Mouse (Mus musculus): ENCODE measurements around the gene Olfr373.
"Not testable (repeated sequence)": the region's sequence is repeated elsewhere in the genome, so short reads cannot be mapped to it uniquely, and the experiment has no call there.

The Olfr373 gene

GRCm38 (mm10) chr8:72082877-72083276 is at the start of gene Olfr373:
Gene Olfr373 (plus strand): TSS chr8:72083177.
- not testable (repeated sequence) for DNase-seq

GRCm38 (mm10) chr8:72040918-72041317 is 42.1 kb upstream of the Olfr373 start, which contains the start of gene Olfr372:
Gene Olfr372 (plus strand): TSS chr8:72041218.
- DNase-seq = not testable (repeated sequence)

GRCm38 (mm10) chr8:72042493-72042892 is 40.5 kb upstream of the Olfr373 start:
- DNase-seq = no peak

DNA sequence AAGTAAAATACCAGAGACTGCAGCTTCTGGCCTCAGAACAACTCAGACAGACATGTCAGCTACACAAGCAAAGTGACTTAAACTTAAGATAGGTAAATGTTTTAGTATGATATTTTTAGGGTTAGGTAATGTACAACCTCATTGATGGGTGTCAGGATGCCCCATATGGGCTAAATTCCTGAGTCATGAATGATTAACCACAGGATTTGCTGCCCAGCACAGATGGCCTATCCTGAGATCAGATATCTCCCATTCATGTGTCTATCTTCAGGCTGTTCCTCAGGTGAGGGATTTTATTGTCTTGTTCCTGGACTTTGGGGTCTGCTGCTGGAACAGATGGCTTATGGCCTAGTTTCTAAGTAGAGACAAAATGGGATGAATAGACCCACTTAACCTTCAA is 28.3 kb upstream of the Olfr373 start:
- DNase-seq = not testable (repeated sequence)

DNA sequence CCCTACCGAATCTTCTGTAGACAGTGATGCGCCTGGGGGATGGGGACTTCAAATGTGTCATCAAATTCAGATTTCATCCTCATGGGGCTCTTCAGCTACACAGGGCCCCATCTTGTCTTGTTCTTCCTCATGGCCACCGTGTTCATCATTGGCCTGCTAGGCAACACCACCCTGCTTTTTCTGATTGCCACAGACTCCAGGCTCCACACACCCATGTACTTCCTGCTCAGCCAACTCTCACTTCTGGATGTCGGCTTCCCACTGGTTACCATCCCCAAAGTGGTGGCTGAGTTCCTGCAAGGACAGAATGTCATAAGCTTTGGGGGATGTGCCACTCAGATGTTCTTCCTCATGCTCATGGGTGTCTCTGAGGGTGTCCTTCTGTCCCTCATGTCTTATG is 25.3 kb upstream of the Olfr373 start:
- DNase-seq = not testable (repeated sequence)

- not testable (repeated sequence) for DNase-seq
Observed at GRCm38 (mm10) chr8:72066819-72067399, 16.1 kb upstream of the Olfr373 start.

DNA sequence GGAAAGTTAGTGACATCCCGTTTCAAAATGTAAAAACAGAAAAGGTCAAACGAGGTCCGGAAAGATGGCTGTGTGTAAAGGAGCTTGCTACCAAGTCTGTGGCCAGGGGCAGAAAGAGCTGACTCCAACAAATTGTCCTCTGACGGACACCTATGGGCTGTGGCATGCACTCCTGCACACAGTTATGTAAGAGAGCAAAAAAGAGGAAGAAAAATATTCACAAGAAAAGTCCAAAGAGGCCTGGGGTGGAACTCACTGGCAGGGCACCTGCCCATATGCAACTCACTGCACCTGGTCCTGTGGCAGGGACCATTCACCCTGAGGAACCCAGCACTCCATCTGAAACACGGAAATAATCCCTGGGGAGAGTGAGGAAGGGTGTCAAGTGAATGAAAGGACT is 1.8 kb downstream of the Olfr373 start:
- no peak for DNase-seq

DNA sequence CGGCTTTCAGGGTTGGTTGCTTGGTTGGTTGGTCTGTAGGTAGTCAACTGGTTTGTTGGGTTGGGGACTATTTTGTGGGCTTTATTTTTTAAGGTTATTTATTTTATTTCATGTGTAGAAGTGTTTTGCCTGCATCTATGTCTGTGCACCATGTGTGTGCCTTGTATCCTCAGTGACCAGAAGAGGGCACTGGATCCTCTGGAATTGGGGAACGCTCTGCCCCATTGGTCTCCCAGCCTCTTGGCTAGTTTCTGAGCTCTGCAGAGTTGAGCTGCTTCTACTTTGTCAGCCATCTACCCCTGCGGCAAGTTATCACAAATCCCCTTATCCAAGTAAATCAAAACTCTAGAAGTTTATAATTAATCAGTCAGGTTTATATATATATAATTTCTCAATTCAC is 4.6 kb downstream of the Olfr373 start:
- not testable (repeated sequence) for DNase-seq

- not testable (repeated sequence) for DNase-seq
Observed at GRCm38 (mm10) chr8:72096721-72097120, 13.7 kb downstream of the Olfr373 start.

- peak; percentile 19 for DNase-seq
Observed at GRCm38 (mm10) chr8:72099377-72100103, 16.6 kb downstream of the Olfr373 start.

GRCm38 (mm10) chr8:72105165-72105564 is 22.2 kb downstream of the Olfr373 start:
- DNase-seq = no peak

DNA sequence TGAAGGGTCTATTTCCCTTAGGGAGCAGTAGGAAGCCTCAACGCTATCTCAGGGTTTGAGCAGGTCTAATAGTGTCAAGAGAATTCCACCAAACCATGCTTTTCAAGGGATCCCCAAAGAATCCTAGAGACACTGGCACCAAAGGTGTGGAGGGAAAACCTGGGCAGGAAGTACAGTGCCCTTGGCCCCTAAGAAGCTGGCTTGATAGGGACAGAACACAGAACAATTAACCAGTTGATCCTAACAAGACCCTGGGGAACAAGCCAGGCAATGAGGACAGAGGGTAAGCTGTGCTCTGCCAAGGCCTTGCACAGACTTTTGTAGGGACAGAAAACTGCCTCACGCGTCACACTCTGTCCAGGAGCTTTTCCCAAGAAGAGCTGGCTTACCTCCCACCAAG is 23.8 kb downstream of the Olfr373 start, which contains the start of gene Olfr374:
Gene Olfr374, plus strand, starts transcription at position 301 of the 400 bp plus-strand sequence.
- no peak for DNase-seq

DNA sequence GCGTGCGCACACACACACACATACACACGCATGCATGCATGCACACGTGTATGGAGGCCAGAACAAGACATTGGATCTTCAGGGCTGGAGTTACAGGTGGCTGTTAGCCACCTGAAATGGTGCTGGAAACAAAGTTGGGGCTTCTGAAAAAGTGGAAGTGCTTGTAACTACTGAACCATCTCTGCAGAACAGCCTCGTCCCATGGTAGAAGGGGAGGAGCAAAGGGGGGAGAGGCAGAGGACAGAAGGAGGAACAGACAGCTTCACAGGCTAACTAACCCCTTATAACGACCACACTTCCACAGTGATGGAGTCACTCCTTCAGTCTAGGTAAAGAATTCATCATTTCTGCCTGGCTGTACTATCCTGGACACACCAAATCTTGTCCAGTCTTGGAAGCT is 27.9 kb downstream of the Olfr373 start:
- DNase-seq = no peak

GRCm38 (mm10) chr8:72112486-72112885 is 29.5 kb downstream of the Olfr373 start:
- no peak for DNase-seq

GRCm38 (mm10) chr8:72115202-72115601 is 32.2 kb downstream of the Olfr373 start:
- DNase-seq = no peak

- no peak for DNase-seq
Observed at GRCm38 (mm10) chr8:72118616-72119015, 35.6 kb downstream of the Olfr373 start.

- not testable (repeated sequence) for DNase-seq
Observed at GRCm38 (mm10) chr8:72121486-72121885, 38.5 kb downstream of the Olfr373 start.

DNA sequence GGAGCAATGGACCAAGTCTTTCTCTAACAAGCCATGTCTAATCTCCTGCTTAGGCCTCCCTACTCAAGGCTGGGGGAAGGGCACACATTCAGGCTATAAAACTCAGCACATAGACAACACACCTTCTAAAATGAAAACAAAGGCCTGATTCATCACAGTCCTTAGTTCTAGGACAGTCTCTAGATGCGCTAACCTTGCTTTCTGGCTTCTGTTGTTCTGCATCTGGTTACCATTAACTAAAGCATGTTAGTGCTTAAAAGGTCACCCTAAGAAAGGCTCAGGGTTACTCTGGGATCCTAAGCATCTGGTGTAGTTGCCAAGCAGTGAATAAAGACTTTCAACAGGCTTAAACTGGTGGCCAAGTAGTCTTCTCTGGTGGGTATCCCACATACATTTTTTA is 39.0 kb downstream of the Olfr373 start:
- DNase-seq = no peak

DNA sequence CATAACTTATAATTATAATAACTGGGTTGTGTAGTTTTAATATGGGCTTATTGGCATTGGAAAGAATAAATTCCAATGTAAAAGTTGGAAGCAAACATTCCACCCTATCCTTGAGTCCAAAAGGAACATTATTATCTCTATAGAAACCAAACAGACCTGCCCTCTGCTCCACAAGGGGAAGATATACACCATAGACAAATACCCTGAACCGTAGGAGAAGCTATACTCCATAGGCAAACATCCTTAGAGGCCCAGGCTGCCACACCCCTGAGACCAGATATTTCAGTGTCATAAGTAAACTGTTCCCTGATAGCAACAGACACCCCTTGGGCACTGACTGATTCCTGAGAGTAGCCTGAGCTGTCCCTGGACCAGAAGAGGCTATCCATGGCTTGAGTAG is 44.9 kb downstream of the Olfr373 start:
- DNase-seq = no peak

DNA sequence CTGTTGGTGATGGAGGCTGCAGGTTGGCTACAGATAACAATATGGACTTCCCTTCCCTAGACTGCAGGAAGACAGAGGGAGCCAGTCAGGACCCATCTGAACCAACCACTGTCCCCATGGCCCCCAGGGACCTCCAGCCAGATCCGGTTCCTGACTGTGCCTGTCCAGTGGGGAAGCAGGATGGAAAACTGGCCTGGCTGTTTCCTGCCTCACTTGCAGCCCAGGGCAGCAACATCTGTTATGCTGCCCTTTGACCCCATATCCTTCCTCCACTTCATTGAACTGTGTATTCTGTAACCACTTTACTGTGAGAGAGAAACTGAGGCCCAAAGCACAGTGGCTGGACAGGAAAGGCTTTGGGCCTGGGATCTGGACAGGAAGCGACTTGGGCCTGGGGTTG is 48.3 kb downstream of the Olfr373 start:
- DNase-seq = peak; percentile 30

GRCm38 (mm10) chr8:72131901-72132300 is 48.9 kb downstream of the Olfr373 start:
- DNase-seq = no peak

DNA sequence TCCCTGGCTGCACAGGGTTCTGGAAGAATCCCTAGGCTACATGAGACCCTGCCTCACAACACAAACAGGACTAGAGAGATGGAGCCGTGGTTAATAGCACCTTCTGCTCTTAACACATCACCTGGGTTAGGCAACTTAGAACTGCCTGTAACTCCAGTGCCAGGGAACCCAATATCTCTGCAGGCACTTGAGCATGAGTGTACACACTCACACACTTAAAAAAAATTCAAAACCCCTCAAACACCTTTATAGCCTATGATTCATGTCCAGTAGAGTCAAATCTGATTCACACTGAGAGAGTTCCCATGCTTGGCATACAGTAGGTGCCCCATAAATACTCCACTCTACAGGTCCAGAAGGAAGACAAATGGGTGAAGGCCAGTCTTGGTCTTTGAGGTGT is 49.4 kb downstream of the Olfr373 start:
- DNase-seq = no peak

DNA sequence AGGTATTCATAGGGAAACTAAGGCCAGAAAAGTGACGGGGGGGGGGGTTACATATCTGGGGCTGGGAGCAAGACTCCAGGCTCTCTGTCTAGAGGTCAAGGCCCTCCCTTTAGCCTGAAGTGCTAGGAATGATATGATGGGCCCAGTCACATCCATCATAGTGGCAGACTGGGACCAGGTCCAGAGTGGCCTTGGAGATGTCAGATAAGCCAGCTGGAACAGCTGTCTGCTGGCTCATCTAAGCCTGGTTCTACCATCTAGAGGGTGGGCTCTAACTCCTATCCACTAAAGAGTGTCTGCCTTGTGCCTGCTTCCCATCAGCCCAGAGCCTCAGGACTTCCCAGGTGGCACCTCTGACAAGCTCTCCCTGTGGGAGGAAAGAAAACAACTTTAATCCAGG is 49.9 kb downstream of the Olfr373 start:
- DNase-seq = no peak

GRCm38 (mm10) chr8:72133507-72133906 is 50.5 kb downstream of the Olfr373 start:
- DNase-seq = peak; percentile 15
